Mouse (Mus musculus) heart, embryonic 13.5 days (tissue): ENCODE results near the gene Rlbp1. TPM values are rescaled to one million over a fixed set of nuclear protein-coding genes. Genes with fewer than 3 reads are reported as not detected.

Source experiments
- ATAC-seq: fragments of 200-750 bp; cut with Nextera tagmentation; 2 replicates; pipeline ENCODE4 v1.8.0; 2017; ENCODE audit warnings: moderate TSS enrichment; ENCODE audit not compliant: insufficient number of reproducible peaks, low FRiP score, low TSS enrichment; ENCODE audit errors: extremely low read depth
- H3K27ac ChIP-seq: fragments of 300-500 bp; sonication (generic); replicated peaks from 2 replicates; pipeline ENCODE4 v1.5.1; 2015; ENCODE audit warnings: moderate library complexity, mild to moderate bottlenecking, inconsistent platforms
- H3K27me3 ChIP-seq: fragments of 300-500 bp; sonication (generic); replicated peaks from 2 replicates; pipeline ENCODE4 v1.6.1; 2015; ENCODE audit warnings: mild to moderate bottlenecking, inconsistent platforms
- H3K36me3 ChIP-seq: fragments of 300-500 bp; sonication (generic); 2 replicates; pipeline ENCODE4 v1.6.1; 2015; ENCODE audit warnings: mild to moderate bottlenecking, inconsistent platforms
- H3K4me1 ChIP-seq: fragments of 300-500 bp; sonication (generic); 2 replicates; pipeline ENCODE4 v1.6.1; 2015; ENCODE audit warnings: inconsistent platforms
- H3K4me2 ChIP-seq: fragments of 300-500 bp; sonication (generic); 2 replicates; pipeline ENCODE4 v1.6.1; 2015; ENCODE audit warnings: inconsistent platforms, mild to moderate bottlenecking, moderate library complexity
- H3K4me3 ChIP-seq: fragments of 300-500 bp; sonication (generic); 2 replicates; pipeline ENCODE4 v1.5.1; 2015; ENCODE audit warnings: moderate library complexity, mild to moderate bottlenecking, inconsistent platforms
- H3K9ac ChIP-seq: fragments of 300-500 bp; sonication (generic); 2 replicates; pipeline ENCODE4 v1.6.1; 2015; ENCODE audit warnings: inconsistent platforms, mild to moderate bottlenecking, moderate library complexity
- H3K9me3 ChIP-seq: fragments of 300-500 bp; sonication (generic); 2 replicates; pipeline ENCODE4 v1.6.1; 2016; ENCODE audit warnings: inconsistent platforms
- WGBS: fragments of 180-500 bp; shearing (Covaris S2); methylation state at CpG from one replicate; pipeline ENCODE4 v1.1.7; 2015; ENCODE audit warnings: mixed read lengths; 5-methylcytosine and 5-hydroxymethylcytosine counted together
- polyA plus RNA-seq: library from polyadenylated mRNA; unstranded; fragments of >200 nt; fragmentation: Nextera tagmentation; extraction: Ambion mirVana; gene quantifications from 2 replicates; pipeline ENCODE4 v1.2.1, GENCODE M21; 2015

Gene Rlbp1
- polyA plus RNA-seq, 1 experiment from 2014 or later: not detected

- 86% methylated on average over 7 of the region's 7 CpGs for WGBS
- no peaks in the 10 kb centered on the region for H3K9me3 ChIP-seq
- ATAC-seq: no peak
- no peak overlapping the region for H3K9ac ChIP-seq
- H3K4me2 ChIP-seq: no peak overlapping the region
- H3K36me3 ChIP-seq: no peaks in the 10 kb centered on the region
- H3K4me1 ChIP-seq: peaks cover 9% of the 10 kb centered on the region
- no peaks in the 10 kb centered on the region for H3K27me3 ChIP-seq
- no peak overlapping the region for H3K27ac ChIP-seq
- no peak overlapping the region for H3K4me3 ChIP-seq
Measured at GRCm38 (mm10) chr7:79394666-79395065, 7.8 kb upstream of the Rlbp1 start.

DNA sequence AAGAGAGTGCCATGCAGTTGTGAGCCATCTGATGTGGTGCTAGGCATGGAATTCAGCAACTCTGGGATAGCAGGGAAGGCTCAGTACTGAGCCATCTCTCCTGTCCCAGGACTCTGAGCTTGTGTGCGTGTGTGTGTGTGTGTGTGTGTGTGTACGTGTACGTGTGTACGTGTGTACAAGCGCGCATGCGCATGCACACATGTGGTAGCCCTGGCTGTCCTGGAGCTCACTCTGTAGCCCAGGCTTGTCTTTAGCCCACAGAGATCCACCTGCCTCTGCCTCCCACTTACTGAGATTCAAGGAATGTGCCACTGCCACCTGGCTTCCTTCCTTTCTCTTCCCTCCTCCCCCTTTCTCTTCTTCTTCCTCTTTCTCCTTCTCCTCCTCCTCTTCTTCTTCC is 7.1 kb upstream of the Rlbp1 start:
- Histone ChIP-seq H3K9ac (no peak overlapping the region), H3K9me3 (no peaks in the 10 kb centered on the region), H3K27ac (no peak overlapping the region), H3K27me3 (no peaks in the 10 kb centered on the region), H3K4me3 (no peak overlapping the region), H3K4me1 (peaks cover 9% of the 10 kb centered on the region), H3K4me2 (no peak overlapping the region), H3K36me3 (no peaks in the 10 kb centered on the region)
- no peak for ATAC-seq
- WGBS: 95% methylated on average over 7 of the region's 7 CpGs

GRCm38 (mm10) chr7:79392860-79393513 is 6.1 kb upstream of the Rlbp1 start:
- peaks cover 9% of the 10 kb centered on the region for H3K4me1 ChIP-seq
- peak overlapping the region; percentile 91 for H3K4me2 ChIP-seq
- H3K27me3 ChIP-seq: 0 out of 2 replicates have a peak, but pooled peaks cover 2% of the 10 kb centered on the region
- peak overlapping the region; percentile 82 for H3K9ac ChIP-seq
- no peaks in the 10 kb centered on the region for H3K36me3 ChIP-seq
- H3K27ac ChIP-seq: no peak overlapping the region
- peak overlapping the region; percentile 70 for H3K4me3 ChIP-seq
- ATAC-seq: no peak
- H3K9me3 ChIP-seq: no peaks in the 10 kb centered on the region
- WGBS: 56% methylated on average over 9 of the region's 9 CpGs

DNA sequence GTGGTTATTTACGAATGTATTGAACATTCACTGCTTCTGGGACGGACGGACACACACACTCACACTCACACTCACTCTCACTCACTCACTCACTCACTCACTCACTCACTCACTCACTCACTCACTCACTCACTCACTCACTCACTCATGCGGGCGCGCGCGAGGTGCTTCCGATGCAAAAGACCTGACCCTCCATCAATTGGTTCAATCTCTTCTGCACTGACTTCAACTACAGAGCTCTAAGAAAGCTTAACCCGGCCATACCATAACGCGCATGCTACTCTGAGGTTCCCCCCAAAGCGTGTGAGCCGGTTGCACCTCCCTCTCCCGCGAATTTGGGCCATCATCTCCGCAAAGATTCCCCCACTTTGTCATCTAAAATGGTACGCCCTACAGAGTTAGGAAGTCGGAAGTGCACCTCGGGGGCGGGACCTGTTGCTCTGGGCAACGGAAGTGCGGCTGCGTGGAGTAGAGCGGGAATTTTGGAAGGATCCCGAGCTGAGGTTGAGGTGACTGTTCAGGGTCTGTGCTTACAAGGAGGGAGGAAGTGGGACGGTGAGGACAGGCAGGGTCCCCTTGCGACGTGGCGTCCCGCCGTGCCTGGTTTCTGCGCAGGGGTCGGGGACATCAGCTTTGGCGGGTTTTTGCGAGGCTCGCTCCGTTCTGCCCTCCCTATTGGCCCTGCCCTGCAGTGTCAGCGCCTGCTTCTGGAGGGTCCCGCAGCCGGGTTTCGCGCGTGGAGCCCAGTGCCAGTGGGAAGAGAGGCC is 5.2 kb upstream of the Rlbp1 start, which contains the start of gene Fanci:
Gene Fanci (plus strand): TSS at position 47 of the 767 bp plus-strand sequence.
- ATAC-seq: peak; percentile 84
- under 1% methylated on average over 44 of the region's 44 CpGs for WGBS

DNA sequence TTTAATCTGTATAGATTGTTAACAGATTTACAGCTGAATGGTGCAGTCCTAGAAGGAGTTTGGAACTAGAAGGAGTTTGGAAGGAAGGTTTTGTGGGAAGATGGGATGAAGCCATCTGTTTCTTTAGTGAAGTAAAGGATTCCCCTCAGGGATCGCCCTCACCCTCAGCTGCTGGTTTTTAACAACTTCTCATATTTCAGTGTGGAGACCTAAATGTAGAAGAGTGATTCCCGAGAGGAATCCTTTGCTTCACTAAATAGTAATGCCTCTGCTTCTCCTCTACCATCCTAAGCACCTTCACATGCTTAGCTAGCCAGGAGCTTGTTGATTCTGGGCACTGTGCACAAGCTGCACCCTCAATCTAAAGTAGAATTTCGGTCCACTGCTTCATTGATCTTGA is 4.6 kb upstream of the Rlbp1 start:
- ATAC-seq: no peak
- Histone ChIP-seq H3K4me1 (peaks cover 9% of the 10 kb centered on the region), H3K4me3 (peak overlapping the region; percentile 70), H3K4me2 (peak overlapping the region; percentile 91), H3K36me3 (no peaks in the 10 kb centered on the region), H3K9me3 (no peaks in the 10 kb centered on the region), H3K27ac (peak overlapping the region; percentile 82), H3K27me3 (0 out of 2 replicates have a peak, but pooled peaks cover 6% of the 10 kb centered on the region), H3K9ac (peak overlapping the region; percentile 82)
- 2% methylated on average over 3 of the region's 3 CpGs for WGBS

More for the DNA sequence above, 5.2 kb upstream of the Rlbp1 start, which contains the start of gene Fanci:
- Histone ChIP-seq H3K9ac (peak within 1 kb of the TSS; percentile 82), H3K4me2 (peak within 1 kb of the TSS; percentile 91), H3K27ac (peak within 1 kb of the TSS; percentile 82), H3K9me3 (no peaks in the 10 kb centered on the region), H3K4me1 (peaks cover 9% of the 10 kb centered on the region), H3K4me3 (peak within 1 kb of the TSS; percentile 70), H3K36me3 (no peaks in the 10 kb centered on the region), H3K27me3 (0 out of 2 replicates have a peak, but pooled peaks cover 6% of the 10 kb centered on the region)

- H3K9ac ChIP-seq: no peak overlapping the region
- 50% methylated on average over 5 of the region's 5 CpGs for WGBS
- no peak overlapping the region for H3K27ac ChIP-seq
- peaks cover 9% of the 10 kb centered on the region for H3K4me1 ChIP-seq
- no peaks in the 10 kb centered on the region for H3K36me3 ChIP-seq
- H3K4me3 ChIP-seq: no peak overlapping the region
- H3K4me2 ChIP-seq: no peak overlapping the region
- no peaks in the 10 kb centered on the region for H3K9me3 ChIP-seq
- peaks cover 7% of the 10 kb centered on the region; the same call in 1 of the 2 replicates for H3K27me3 ChIP-seq
- ATAC-seq: no peak
Measured at GRCm38 (mm10) chr7:79390141-79390708, 3.4 kb upstream of the Rlbp1 start.

- 68% methylated on average over 7 of the region's 7 CpGs for WGBS
- H3K4me2 ChIP-seq: no peak overlapping the region
- H3K9me3 ChIP-seq: no peaks in the 10 kb centered on the region
- H3K27ac ChIP-seq: no peak overlapping the region
- ATAC-seq: no peak
- H3K4me3 ChIP-seq: no peak overlapping the region
- H3K27me3 ChIP-seq: peaks cover 9% of the 10 kb centered on the region; the same call in 1 of the 2 replicates
- H3K4me1 ChIP-seq: peaks cover 9% of the 10 kb centered on the region
- no peaks in the 10 kb centered on the region for H3K36me3 ChIP-seq
- H3K9ac ChIP-seq: no peak overlapping the region
Measured at GRCm38 (mm10) chr7:79388671-79389206, 1.9 kb upstream of the Rlbp1 start.

DNA sequence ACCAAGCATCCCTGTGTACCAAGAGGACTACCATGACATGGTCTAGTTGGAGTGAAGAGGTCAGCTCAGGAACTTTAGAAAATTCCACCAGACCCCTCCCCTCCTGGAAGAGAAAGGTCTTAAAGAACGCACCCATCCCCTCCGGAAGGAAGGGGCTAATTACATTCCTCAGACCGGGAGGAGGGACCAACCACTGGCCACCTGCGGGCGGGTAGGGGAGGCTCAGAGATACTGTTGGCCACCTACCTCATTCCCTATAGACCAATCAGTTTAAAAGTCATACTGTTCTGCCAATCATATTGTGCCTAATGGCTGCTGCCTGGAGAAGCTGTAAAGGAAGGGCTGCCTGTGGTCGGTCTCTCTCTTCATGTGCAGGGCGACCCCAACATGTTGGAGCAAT is 1.1 kb upstream of the Rlbp1 start:
- H3K4me1 ChIP-seq: peaks cover 6% of the 10 kb centered on the region
- no peak overlapping the region for H3K4me3 ChIP-seq
- no peak overlapping the region for H3K4me2 ChIP-seq
- H3K9ac ChIP-seq: no peak overlapping the region
- ATAC-seq: no peak
- 38% methylated on average over 7 of the region's 7 CpGs for WGBS
- peaks cover 9% of the 10 kb centered on the region; the same call in 1 of the 2 replicates for H3K27me3 ChIP-seq
- H3K9me3 ChIP-seq: no peaks in the 10 kb centered on the region
- no peaks in the 10 kb centered on the region for H3K36me3 ChIP-seq
- H3K27ac ChIP-seq: no peak overlapping the region

DNA sequence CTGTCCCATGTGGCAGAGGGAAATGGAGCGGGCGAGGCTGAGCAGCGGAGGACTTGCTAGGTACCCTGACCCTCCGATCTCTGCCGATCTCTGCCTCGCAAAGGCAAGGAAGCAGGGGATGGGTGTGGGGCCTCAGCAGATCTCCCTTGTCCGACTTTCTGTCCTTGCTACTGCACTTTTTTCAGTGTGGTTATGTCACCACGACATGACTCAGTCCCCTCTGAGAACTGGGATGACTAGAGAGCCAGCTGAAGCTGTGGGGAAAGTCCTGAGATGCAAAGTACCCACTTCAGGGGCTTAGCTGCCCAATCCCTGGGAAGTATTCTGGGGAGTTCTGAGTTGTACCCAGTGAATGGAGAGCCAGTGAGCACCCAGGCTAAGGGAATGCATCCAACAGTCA is 292 bp upstream of the Rlbp1 start:
- H3K27ac ChIP-seq: no peak overlapping the region
- WGBS: 68% methylated on average over 8 of the region's 8 CpGs
- H3K4me1 ChIP-seq: no peaks in the 10 kb centered on the region
- H3K27me3 ChIP-seq: peaks cover 9% of the 10 kb centered on the region; the same call in 1 of the 2 replicates
- ATAC-seq: no peak
- H3K9ac ChIP-seq: no peak overlapping the region
- H3K4me3 ChIP-seq: no peak overlapping the region
- no peaks in the 10 kb centered on the region for H3K9me3 ChIP-seq
- H3K36me3 ChIP-seq: no peaks in the 10 kb centered on the region
- no peak overlapping the region for H3K4me2 ChIP-seq

DNA sequence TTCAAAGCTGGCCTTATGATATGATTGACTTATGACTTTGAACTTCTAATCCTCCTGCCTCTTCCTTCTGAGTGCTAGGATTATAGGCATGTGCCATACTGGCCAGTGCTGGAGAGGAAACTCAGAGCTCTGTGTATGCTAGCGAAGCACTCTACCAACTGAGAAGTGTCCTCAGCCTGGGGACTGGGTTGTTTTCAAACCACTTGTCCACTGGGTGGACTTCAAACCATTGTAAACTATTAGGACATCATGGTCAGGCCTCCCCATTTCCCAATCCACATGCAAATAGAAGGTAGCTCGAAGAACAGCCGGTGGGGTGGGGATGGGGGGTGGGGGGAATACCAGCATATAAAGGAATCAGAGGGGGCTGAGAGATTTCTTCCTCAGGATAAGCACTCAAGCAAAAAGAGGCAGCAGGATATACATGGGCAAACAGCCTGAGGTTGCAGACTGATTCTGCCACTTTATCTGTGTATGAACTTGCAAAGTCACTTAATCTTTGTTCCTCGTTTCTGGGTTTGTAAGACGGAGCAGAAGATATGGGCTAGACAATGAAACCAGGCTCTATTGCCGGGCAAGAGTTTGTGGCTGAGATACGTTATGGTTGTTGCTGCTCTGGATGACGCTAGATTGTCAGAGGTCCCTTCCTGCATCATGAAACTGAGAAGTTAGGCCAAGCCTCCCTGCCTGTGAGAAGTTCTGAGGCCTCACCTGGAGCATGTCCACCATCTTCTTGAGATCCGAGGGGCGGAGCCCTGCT is 10.2 kb downstream of the Rlbp1 start:
- WGBS: 69% methylated on average over 10 of the region's 10 CpGs
- Histone ChIP-seq H3K4me3 (no peak overlapping the region), H3K4me2 (no peak overlapping the region), H3K27ac (no peak overlapping the region), H3K27me3 (peaks cover 31% of the 10 kb centered on the region), H3K9me3 (no peaks in the 10 kb centered on the region), H3K36me3 (no peaks in the 10 kb centered on the region), H3K4me1 (peaks cover 12% of the 10 kb centered on the region), H3K9ac (no peak overlapping the region)
- no peak for ATAC-seq
